Mouse (Mus musculus): ENCODE measurements around the gene Pknox1. TPM values are rescaled to one million over a fixed set of nuclear protein-coding genes. Genes with fewer than 3 reads are reported as not detected.
"Not testable (repeated sequence)": the region's sequence is repeated elsewhere in the genome, so short reads cannot be mapped to it uniquely, and the experiment has no call there.

The Pknox1 gene
- total RNA-seq, 2 experiments from 2014 or later: 7.9 to 10.7 TPM

DNA sequence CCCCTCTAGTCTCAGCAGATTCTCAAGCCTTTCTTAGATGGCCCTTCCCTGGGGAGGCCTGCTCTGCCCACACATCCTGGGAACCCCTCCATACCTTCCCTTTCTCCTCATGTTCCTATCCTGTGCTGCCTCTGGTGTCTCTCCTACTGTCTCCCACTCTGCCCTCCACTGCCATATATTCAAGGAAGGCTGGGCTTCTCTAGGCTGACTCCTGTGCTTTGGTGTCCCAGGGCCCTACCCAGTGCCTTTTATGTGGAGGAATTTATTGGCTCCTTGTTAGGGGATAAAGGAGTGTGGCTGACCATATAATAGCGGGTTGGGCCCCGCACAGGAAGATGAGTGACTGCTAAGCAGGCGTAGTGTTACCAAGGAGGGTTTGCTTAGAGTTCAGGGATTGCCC is 18.7 kb downstream of the Pknox1 start:
- intact Hi-C loops (cut with DNase I; ENCODE audit: low total_unique reads): no loop called here
- DNase-seq: no peak

DNA sequence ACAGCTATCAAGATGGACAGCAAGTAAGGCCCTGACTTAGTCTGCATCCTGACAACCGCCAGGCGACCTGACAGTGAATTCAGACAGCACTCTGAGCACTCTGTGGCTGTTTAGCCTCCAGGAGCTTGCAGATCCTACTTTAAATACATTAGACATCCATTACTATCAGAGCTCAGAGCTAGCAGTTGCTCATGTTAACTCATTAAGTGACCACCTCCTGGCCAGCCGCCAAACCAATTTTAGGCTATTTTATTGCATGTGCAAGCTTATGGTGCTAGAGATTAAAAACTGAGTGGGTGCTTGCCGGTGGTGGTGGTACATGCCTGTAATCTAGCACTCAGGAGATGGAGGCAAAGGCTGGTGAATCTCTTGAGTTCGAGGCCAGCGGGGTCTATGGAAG is 19.2 kb downstream of the Pknox1 start:
- no peak for DNase-seq
- intact Hi-C loops (cut with DNase I; ENCODE audit: low total_unique reads): no loop called here

DNA sequence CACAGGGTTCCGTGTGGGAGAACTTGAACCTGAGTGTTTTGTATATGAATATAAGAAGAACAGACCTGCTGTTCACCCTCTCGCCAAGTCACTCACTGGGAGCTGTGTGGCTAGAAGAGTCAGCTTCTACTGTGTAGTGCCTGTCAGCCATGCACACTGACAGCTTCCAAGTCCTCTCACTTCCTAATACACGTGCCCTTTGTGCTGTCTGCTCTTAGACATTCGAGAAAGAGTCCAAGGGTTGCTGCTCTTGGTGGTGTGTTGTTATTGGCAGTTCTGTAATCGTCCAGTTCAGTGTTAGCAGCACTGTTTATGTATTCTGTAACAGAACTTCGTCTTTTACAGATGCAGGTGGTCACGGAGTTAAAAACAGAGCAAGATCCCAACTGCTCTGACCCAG is 23.6 kb downstream of the Pknox1 start:
- intact Hi-C loops (cut with DNase I; ENCODE audit: low total_unique reads): no loop called here
- no peak for DNase-seq

DNA sequence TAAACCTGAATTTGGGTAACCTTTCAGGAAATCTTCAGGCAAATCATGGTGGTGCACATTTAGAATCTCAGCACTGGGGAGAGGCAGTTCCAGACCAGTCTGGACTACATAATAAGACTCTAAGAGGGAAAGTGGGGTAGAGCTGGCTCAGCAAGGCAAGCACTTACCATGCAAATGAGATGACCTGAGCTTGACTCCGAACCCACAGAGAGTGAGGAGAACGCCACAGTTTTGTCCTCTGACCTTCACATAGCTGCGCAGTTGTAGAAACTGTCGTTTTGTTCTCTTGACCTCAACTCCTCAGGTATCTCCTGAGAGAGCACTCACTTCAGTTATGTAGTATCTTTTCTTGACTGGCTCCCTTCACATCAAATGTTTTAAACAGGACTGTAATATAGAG is 24.2 kb downstream of the Pknox1 start:
- no peak for DNase-seq
- intact Hi-C loops (cut with DNase I; ENCODE audit: low total_unique reads): no loop called here

DNA sequence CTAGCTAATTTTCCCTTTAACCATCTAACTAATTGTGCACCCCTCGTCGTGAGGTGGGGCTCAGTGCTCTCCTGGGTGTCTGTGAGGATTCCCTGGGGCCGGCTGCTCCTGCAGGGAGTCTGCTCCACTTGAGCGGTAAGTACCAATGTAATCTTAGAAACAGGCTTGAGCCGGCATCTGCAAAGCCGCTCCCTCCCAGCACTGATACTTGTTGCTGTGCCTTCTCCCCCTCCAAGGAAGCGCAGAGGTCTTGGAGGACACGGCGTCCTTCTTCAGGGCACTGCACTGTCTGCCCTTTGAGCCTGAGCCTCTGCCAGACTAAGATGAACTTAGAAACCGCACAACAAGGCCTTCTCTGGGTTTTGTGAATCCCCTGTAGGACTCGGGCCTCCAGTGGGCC is 26.3 kb downstream of the Pknox1 start:
- DNase-seq: no peak
- intact Hi-C loops (cut with DNase I; ENCODE audit: low total_unique reads): no loop called here

DNA sequence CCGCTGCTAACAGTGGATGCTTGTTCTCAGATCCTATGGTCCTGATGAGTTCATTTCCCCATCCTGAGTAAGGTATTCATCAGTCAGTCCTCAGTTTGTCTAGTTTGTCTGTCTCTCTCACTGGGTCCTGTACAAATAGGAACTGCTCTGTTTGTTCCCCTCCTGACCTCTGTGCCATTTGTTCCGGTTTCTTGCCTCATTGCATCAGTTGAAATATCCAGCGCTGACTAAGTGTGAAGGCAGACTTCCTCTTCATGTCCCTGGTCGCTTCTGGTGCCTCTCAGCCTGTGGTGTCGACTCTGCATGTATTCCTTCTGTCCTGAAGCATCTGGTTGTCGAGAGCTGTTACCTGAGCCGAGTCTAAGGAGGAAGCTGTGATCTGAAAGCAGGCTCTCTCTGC is 30.1 kb downstream of the Pknox1 start:
- DNase-seq: no peak
- intact Hi-C loops (cut with DNase I; ENCODE audit: low total_unique reads): no loop called here

DNA sequence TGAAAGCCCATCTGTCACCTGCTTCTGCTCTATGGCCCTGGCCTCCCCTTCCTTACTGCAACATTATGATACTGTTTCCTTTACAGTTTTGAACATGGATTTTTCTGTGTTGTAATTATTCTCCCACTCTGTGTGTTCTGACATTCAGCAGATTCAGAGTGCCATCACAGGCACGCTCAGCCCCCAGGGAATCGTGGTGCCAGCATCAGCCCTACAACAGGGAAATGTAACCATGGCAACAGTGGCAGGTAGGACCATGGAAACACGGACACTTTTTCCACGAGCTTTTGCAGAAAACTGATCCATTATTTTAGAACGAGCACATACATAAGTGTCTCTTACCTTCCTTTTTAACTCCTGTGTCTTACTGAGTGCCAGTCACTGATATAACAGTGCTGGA is 30.5 kb downstream of the Pknox1 start:
- intact Hi-C loops (cut with DNase I; ENCODE audit: low total_unique reads): no loop called here
- no peak for DNase-seq

DNA sequence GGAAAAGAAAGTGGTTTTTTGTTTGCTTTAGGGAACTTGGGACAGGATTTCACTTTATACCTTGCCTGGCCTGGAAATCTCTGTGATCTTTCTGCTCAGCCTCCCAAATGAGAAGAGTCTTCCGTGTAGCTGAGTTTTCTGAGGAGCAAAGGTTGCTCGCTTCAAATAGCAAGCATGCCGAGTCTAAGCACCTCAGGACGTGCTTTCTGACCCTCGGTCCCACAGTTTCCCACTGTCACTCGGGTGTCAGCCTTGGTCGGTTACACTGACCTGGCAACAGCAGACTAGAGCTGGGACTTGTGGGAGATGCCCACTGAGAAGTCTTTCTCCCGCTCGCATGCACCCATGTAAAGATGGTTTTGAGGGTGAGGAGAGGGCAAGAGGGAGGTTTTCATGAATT is 33.4 kb downstream of the Pknox1 start:
- DNase-seq: no peak
- intact Hi-C loops (cut with DNase I; ENCODE audit: low total_unique reads): no loop called here

DNA sequence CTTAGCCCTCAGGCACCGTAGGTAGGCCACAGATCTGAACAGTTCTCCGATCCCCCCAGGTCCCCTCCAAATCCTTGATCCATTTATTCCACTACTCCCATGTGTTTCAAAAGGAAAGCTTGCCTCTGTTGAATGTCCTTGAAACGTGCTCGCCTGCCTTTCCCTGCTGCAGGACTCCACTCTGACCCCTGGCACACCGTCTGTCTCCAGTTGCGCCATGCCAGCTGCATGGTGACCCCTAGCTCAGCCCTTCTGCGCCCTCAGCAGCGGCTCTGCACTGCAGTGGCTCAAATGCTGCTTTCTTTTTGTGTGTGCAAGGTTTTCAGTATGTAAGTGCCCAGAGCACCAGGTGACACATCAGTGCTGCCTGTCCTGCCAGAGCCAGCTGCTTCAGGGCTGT is 34.1 kb downstream of the Pknox1 start:
- DNase-seq: no peak
- intact Hi-C loops (cut with DNase I; ENCODE audit: low total_unique reads): no loop called here

DNA sequence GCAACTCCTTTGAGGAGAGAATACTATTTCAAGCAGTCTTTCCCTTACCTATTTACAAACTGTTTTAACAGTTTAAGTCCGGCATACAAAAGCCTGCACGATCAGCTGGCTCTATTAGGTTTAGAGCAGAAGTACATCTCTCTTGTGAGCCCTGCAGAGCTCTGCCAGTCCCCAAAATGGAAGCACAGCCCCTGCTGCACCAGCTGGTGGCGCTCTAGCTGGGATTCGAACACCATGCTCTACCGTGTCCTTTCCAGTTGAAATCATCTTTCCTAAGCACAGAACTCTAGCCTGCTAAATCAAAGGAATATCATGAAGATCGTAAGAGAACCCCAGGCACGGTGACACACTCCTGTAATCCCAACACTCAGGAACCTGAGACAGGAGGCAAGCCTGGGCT is 41.9 kb downstream of the Pknox1 start:
- intact Hi-C loops (cut with DNase I; ENCODE audit: low total_unique reads): no loop called here
- DNase-seq: no peak

DNA sequence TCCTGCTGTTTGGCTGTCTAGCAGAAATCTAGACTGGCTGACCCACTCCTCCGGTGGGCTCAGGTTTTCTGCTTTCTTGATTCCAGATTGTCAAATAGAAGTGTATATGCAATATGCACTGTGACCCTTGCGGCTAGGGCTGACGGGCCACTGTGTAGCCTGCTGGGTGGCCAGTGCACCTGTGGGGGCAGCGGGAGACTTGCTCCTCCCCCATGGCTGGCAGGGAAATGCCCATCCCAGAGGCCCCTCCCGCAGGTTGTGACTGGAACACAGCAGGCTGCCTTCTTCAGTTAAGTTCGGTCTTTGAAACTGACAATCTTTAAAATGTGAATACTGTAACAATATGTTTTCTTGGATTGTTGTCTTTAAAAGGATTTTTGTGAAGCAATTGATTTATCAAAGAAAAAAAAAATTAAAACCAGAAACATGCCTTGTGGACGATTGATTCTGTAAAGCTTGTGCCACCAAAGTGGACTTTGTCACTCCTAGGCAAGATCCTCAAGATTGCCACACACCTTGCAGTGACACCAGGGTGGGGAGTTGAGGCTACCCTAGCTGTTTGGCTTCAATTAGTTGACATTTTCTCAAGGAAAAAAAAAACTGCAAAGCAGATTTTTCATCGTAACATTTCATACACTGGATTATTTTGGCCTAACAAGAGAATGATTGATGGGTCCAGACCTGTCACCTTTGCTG is 42.9 kb downstream of the Pknox1 start:
- no peak for DNase-seq
- intact Hi-C loops (cut with DNase I; ENCODE audit: low total_unique reads): no loop called here

DNA sequence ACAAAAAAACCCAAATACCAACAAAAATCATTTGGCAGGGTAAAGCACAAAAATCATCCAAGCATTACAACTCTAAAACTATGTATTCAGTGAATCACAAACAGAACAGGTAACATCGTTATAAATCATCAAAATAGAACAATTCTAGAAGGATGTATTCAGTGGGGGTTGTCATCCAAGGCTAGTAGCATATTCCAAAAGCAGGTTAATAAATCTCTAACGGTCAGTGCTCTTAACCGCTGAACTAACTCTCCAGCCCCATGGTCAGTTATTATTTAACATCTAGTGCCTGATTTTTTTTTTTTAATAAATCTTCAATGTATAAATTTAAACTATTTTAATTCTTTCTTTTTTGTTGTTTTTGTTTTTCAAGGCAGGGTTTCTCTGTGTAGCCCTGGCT is 44.6 kb downstream of the Pknox1 start:
- DNase-seq; intact Hi-C loops (cut with DNase I; ENCODE audit: low total_unique reads): not testable (repeated sequence)

DNA sequence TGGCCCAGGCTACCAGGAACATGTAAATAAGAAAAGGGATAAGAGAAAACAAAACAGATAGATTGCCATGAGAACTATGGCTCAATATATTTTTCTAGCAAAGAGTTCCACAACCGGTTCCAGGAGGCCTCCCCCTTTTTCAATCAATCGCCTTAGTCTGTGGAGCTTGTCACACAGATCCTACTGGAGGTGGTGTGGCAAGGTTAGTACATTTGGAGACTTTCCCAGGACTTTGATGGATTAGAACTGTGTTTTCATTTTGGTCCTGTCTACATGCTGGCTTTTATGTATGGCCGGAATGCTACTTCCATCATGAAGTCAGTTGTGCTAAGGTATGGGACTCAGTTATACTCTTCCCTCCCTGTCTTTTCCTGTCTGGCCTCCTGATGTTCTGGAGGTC is 45.4 kb downstream of the Pknox1 start:
- no peak for DNase-seq
- intact Hi-C loops (cut with DNase I; ENCODE audit: low total_unique reads): no loop called here

DNA sequence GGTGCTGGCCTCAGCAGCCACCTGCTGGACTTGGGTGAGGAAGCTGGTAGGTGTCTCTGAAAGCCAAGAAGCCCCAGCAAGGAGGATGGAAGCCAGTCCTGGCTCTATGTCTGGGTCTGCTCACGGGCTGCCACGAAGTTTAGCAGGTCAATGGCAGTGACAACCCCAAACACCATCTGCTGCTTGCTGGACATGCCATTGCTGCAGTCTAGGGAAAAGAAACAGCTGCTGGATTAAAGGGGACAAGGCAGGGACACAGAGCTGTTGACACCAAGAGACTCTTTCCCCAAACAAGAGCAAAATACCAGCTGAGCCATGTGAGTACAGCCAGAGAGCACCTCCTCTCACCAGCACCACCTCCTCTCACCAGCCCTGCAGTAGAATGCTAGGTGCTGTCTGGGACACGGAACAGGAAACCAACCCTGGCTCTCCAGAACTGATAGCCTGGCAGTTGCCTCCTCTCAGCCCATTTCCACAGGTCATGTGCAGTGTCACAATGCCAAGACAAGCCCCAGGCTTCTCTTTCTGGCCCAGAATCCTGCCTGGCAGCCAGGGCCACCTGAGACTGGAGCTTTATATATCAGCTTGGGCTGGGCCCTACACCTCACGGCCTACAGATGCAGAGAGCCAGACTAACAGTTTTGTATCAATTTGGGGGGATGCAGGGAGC is 48.7 kb downstream of the Pknox1 start:
- intact Hi-C loops (cut with DNase I; ENCODE audit: low total_unique reads): no loop called here

DNA sequence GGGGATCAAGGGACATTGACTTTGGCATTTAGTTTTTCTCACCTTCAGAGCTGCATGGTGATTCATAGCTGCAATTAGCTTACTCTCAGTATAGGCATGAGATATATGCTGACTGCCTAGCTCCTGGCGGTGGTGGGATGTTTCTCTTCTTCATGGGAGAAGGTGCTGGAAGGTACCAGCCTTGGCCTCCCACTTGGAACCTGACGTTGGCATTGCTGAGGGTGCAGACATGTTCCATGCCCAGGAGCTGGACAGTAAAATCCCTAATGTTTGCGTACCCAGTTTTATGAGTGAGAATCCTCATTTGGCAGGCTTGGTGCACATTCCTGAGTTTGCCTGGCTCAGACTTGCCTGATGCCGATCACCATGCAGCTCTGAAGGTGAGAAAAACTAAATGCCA is 58.6 kb downstream of the Pknox1 start:
- no peak for DNase-seq
- intact Hi-C loops (cut with DNase I; ENCODE audit: low total_unique reads): no loop called here

More for the DNA sequence above, 48.7 kb downstream of the Pknox1 start:
- DNase-seq: no peak

DNA sequence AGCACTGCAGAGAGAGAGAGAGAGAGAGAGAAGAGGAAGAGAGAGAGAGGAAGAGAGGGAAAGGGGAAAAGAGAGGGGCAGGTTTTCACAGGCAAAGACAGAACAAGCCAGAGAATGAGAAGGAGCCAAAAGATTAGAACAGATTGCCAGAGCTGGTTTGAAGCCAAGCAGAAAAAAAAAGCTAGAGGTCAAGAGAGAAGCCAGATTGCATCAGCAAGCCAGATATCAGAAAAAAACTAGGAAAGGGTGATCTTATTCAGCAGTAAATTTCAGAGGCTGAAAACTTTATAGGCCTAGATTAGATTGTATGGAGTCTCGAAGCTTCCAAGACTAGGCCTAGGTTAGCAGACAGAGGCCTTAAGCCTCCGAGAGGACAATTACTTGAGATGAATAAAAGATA is 63.4 kb downstream of the Pknox1 start:
- intact Hi-C loops (cut with DNase I; ENCODE audit: low total_unique reads): no loop called here

DNA sequence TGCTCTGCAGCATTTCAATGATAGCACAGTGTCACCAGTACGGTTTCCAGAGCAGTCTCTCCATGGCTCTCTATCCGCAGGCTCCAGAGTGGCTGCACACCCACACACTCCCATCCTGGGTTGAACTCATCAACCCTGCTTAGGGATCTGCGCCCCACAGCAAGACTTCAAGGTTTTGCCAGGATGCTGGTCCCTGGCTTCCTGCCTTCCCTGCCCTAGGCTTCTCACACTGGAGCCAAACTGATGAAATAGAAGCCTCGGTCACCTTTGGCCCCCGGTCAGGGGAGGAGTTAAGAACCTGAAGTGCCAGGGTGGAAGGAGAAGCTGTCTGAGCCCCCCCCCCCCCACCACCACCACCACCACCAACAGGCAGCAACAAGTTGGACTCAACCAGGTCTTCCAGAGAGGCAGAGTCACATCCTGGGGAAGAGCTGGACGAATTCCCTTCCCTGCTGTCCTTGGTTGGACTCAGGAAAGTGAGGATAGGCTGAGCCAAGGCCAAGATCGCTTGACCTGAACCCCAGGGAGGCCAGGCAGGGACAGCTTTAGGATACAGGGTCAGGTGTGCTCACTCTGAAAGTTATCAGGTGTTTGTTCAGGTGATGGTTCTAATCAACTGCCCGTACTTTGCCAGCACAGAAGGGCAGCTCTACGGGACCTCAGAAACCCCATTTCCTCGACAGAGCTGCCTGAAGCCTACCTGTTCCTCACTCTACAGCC is 66.7 kb downstream of the Pknox1 start:
- no peak for DNase-seq
- intact Hi-C loops (cut with DNase I; ENCODE audit: low total_unique reads): no loop called here

More for the DNA sequence above, 63.4 kb downstream of the Pknox1 start:
- DNase-seq: no peak

DNA sequence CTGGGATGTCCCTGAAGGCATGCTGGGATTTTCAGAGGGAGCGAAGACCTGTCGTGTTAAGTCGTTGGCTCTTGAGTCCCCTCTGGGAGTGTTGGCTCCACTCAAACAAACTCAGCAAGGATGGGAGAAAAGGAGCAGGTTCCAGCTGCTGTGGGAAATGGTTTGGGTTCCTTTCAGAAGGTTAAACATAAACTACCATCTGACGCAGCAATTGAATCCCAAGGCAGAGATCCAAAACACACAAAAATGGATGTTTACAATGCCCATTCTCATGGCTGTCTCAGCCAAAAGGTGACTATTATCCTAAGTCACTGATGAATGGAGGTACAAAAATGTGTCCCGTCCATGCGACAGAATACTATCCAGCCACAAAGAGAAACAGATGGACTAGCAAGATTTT is 68.5 kb downstream of the Pknox1 start:
- intact Hi-C loops (cut with DNase I; ENCODE audit: low total_unique reads): no loop called here

DNA sequence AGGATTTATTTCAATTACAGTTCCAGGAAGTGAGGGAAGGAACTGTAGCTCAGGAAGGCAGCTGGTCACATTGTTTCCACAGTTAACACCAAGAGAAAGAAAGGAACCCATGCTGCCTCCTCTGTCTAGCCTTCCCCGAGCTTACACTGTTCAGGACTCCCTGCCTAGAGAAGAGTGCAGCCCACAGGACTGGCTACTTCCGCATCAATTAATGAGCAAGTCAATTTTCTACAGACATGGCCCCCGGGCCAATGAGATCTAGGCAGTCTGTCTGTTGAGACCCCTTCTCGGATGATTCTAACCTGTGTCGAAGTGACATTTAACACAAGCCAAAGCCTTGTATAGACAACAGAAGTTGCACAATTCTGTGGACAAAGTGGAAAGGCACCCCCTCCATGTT is 70.4 kb downstream of the Pknox1 start:
- DNase-seq: no peak
- intact Hi-C loops (cut with DNase I; ENCODE audit: low total_unique reads): no loop called here

More for the DNA sequence above, 68.5 kb downstream of the Pknox1 start:
- no peak for DNase-seq

DNA sequence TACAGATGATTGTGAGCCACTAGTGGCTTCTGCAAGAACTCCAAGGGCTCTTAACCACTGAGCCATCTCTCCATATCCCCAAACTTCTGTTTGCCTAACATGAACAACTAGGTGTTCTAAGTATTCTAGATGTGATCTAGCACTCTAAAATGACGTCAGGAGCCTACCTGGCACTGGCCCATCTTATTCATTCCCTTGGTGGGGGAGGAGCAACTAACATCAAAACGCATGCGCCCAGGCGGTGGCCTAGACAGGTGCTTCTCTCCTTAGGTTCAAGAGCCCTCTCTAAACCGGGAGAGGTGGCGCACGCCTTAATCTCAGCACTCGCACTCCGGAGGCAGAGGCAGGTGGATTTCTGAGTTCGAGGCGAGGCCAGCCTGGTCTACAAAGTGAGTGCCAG is 71.2 kb downstream of the Pknox1 start:
- DNase-seq: no peak
- intact Hi-C loops (cut with DNase I; ENCODE audit: low total_unique reads): no loop called here
